Mouse (Mus musculus) C2C12 (cell line): ENCODE results near the gene Aip.

Source experiments
- CTCF ChIP-seq: IDR thresholded peaks from one replicate; pipeline ENCODE4 v1.5.1; 2011; ENCODE audit not compliant: control insufficient read depth, insufficient read depth, insufficient read length
- MYOD1 ChIP-seq: IDR thresholded peaks from one replicate; pipeline ENCODE4 v1.6.1; 2011; ENCODE audit warnings: low read depth; ENCODE audit not compliant: control insufficient read depth, insufficient read length
- USF1 ChIP-seq: IDR thresholded peaks from one replicate; pipeline ENCODE4 v1.6.1; 2011; ENCODE audit warnings: low read depth, mild to moderate bottlenecking, control low read depth, moderate library complexity

DNA sequence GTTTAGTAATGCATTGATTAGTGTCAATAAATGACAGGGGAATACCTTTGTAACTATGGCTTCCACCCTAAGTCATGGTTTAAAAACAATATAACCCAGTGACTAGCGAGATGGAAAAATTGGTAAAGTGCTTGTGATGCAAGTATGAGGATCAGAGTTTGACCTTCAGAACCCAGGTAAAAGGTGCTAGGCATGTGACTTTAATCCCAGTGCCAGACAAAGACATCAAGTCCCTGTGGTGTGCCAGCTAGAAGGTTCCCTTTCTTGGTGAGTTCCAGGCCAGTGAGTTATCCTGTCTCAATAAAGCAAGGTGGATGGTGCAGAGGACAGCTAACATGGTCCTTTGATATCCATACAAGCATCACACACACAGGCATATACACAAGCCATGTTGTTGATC, 50.1 kb downstream of the Aip start:
- no peak for TF ChIP-seq CTCF
- no peak for TF ChIP-seq USF1
- no peak for TF ChIP-seq MYOD1
